Mouse (Mus musculus) pancreas, adult 10 weeks (tissue): ENCODE results near the gene Dhrs2. TPM values are rescaled to one million over a fixed set of nuclear protein-coding genes. Genes with fewer than 3 reads are reported as not detected.

Source experiments
- polyA plus RNA-seq: library from polyadenylated mRNA; stranded (reverse); fragments of 350-450 nt; fragmentation: Illumina TruSeq; extraction: RNeasy Lipid Tissue Mini Kit (QIAGEN cat#74804); gene quantifications from one replicate; pipeline ENCODE4 v1.2.3, GENCODE M21; 2015; ENCODE audit warnings: low read depth, low replicate concordance; ENCODE audit not compliant: insufficient read depth

Dhrs2 gene
- not detected for polyA plus RNA-seq

DNA sequence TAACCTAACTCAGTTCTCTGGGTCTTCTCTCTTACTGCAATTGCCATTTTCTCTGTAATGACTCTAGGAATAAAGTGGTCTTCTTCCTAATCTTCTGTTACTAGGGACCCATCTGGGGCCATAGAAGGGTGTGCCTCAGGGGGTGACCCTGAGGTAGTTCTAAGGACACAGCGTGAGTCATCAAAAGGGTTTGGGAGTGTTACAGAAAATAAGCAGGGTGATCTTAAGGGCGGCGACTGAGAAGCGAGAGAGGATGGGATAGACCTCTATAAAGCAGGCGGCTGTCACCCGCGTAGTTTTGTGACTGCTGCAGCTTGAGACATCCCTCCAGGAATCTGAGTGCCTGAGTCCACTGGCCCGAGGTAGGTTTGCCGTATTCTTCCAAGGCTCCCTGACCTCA, at the start of gene Dhrs2:
Gene Dhrs2 (plus strand): TSS at position 301 of the 400 bp plus-strand sequence.

Other genes with a start within 250 kb of the Dhrs2 start
- not detected for gene Gm17428, start 245.1 kb upstream of the Dhrs2 start, polyA plus RNA-seq
- not detected for gene Myh7, start 227.4 kb upstream of the Dhrs2 start, polyA plus RNA-seq
- gene Ngdn, start 206.6 kb upstream of the Dhrs2 start, polyA plus RNA-seq, result 11.8 TPM
- 2.1 TPM for gene Zfhx2, start 129.7 kb upstream of the Dhrs2 start, polyA plus RNA-seq
- 4.2 TPM for gene Thtpa, start 127.2 kb upstream of the Dhrs2 start, polyA plus RNA-seq
- 24.3 TPM for gene Ap1g2, start 115.4 kb upstream of the Dhrs2 start, polyA plus RNA-seq
- gene Jph4, start 105.1 kb upstream of the Dhrs2 start, polyA plus RNA-seq, result 0.72 TPM